Mouse (Mus musculus) hindbrain, embryonic 10.5 days (tissue): ENCODE results near the gene Satb2. TPM values are rescaled to one million over a fixed set of nuclear protein-coding genes. Genes with fewer than 3 reads are reported as not detected.

ENCODE experiments used
- DNase-seq: peaks from one replicate; pipeline ENCODE4 v3.0.0-alpha.2; 2017; ENCODE audit warnings: low spot score
- H3K27ac ChIP-seq: fragments of 300-500 bp; sonication (generic); 2 replicates; pipeline ENCODE4 v1.5.1; 2016; ENCODE audit warnings: mild to moderate bottlenecking, moderate library complexity
- H3K27me3 ChIP-seq: fragments of 300-500 bp; sonication (generic); 2 replicates; pipeline ENCODE4 v1.6.1; 2016; ENCODE audit warnings: mild to moderate bottlenecking; ENCODE audit not compliant: poor library complexity, insufficient read depth, severe bottlenecking
- H3K36me3 ChIP-seq: fragments of 300-500 bp; sonication (generic); 2 replicates; pipeline ENCODE4 v1.6.1; 2016; ENCODE audit warnings: mild to moderate bottlenecking, moderate library complexity
- H3K4me1 ChIP-seq: fragments of 300-500 bp; sonication (generic); replicated peaks from 2 replicates; pipeline ENCODE4 v1.6.1; 2016; ENCODE audit warnings: mild to moderate bottlenecking
- H3K4me3 ChIP-seq: fragments of 300-500 bp; sonication (generic); 2 replicates; pipeline ENCODE4 v1.5.1; 2016; ENCODE audit warnings: mild to moderate bottlenecking, moderate library complexity
- H3K9me3 ChIP-seq: fragments of 300-500 bp; sonication (generic); 2 replicates; pipeline ENCODE4 v1.6.1; 2016; ENCODE audit warnings: mild to moderate bottlenecking, moderate library complexity
- WGBS: fragments of 180-500 bp; shearing (Covaris S2); methylation state at CpG from one replicate; pipeline ENCODE4 v1.1.7; 2016; 5-methylcytosine and 5-hydroxymethylcytosine counted together
- polyA plus RNA-seq: library from polyadenylated mRNA; unstranded; fragments of >200 nt; fragmentation: Nextera tagmentation; extraction: Ambion mirVana; gene quantifications from 2 replicates; pipeline ENCODE4 v1.2.1, GENCODE M21; 2016

Gene Satb2
- polyA plus RNA-seq, 1 experiment from 2014 or later = 0.98 TPM

- no peak overlapping the region for H3K27ac ChIP-seq
- DNase-seq = no peak
- WGBS = 89% methylated on average over 8 of the region's 8 CpGs
- peaks cover 18% of the 10 kb centered on the region; the same call in 1 of the 2 replicates for H3K36me3 ChIP-seq
- H3K9me3 ChIP-seq = no peaks in the 10 kb centered on the region
- no peaks in the 10 kb centered on the region for H3K27me3 ChIP-seq
- no peak overlapping the region for H3K4me3 ChIP-seq
- peaks cover 7% of the 10 kb centered on the region; the same call in 1 of the 2 replicates for H3K4me1 ChIP-seq
Measured at GRCm38 (mm10) chr1:56897492-56898180, 80.8 kb downstream of the Satb2 start.

GRCm38 (mm10) chr1:56896670-56897069 is 81.8 kb downstream of the Satb2 start:
- peaks cover 18% of the 10 kb centered on the region; the same call in 1 of the 2 replicates for H3K36me3 ChIP-seq
- no peak overlapping the region for H3K4me3 ChIP-seq
- H3K4me1 ChIP-seq = peaks cover 7% of the 10 kb centered on the region; the same call in 1 of the 2 replicates
- DNase-seq = no peak
- no peaks in the 10 kb centered on the region for H3K27me3 ChIP-seq
- no peaks in the 10 kb centered on the region for H3K9me3 ChIP-seq
- 88% methylated on average over 3 of the region's 3 CpGs for WGBS
- no peak overlapping the region for H3K27ac ChIP-seq

- whole genome bisulfite sequencing = 85% methylated on average over 5 of the region's 5 CpGs
Measured at GRCm38 (mm10) chr1:56892766-56893165, 85.7 kb downstream of the Satb2 start.

GRCm38 (mm10) chr1:56888939-56889338 is 89.5 kb downstream of the Satb2 start:
- Histone ChIP-seq H3K27me3 (no peaks in the 10 kb centered on the region), H3K4me1 (no peaks in the 10 kb centered on the region), H3K9me3 (no peaks in the 10 kb centered on the region), H3K36me3 (peaks cover 6% of the 10 kb centered on the region; the same call in 1 of the 2 replicates), H3K4me3 (no peak overlapping the region), H3K27ac (no peak overlapping the region)
- DNase-seq = no peak
- 87% methylated on average over 1 of the region's 1 CpGs for WGBS

More at GRCm38 (mm10) chr1:56892766-56893165, 85.7 kb downstream of the Satb2 start:
- Histone ChIP-seq H3K27me3 (no peaks in the 10 kb centered on the region), H3K9me3 (no peaks in the 10 kb centered on the region), H3K4me1 (no peaks in the 10 kb centered on the region), H3K36me3 (peaks cover 15% of the 10 kb centered on the region; the same call in 1 of the 2 replicates), H3K27ac (no peak overlapping the region), H3K4me3 (no peak overlapping the region)
- no peak for DNase-seq

GRCm38 (mm10) chr1:56887524-56887923 is 90.9 kb downstream of the Satb2 start:
- peaks cover 6% of the 10 kb centered on the region; the same call in 1 of the 2 replicates for H3K36me3 ChIP-seq
- no peak overlapping the region for H3K4me3 ChIP-seq
- H3K27me3 ChIP-seq = no peaks in the 10 kb centered on the region
- H3K9me3 ChIP-seq = no peaks in the 10 kb centered on the region
- DNase-seq = no peak
- no peak overlapping the region for H3K27ac ChIP-seq
- no peaks in the 10 kb centered on the region for H3K4me1 ChIP-seq

GRCm38 (mm10) chr1:56871485-56871884 is 107.0 kb downstream of the Satb2 start:
- H3K27me3 ChIP-seq = no peaks in the 10 kb centered on the region
- DNase-seq = no peak
- WGBS = 92% methylated on average over 8 of the region's 8 CpGs
- H3K4me3 ChIP-seq = no peak overlapping the region
- H3K27ac ChIP-seq = no peak overlapping the region
- H3K9me3 ChIP-seq = no peaks in the 10 kb centered on the region
- H3K4me1 ChIP-seq = no peaks in the 10 kb centered on the region
- H3K36me3 ChIP-seq = peaks cover 14% of the 10 kb centered on the region

- H3K4me3 ChIP-seq = no peak overlapping the region
Measured at GRCm38 (mm10) chr1:56865246-56865645, 113.2 kb downstream of the Satb2 start.

GRCm38 (mm10) chr1:56862799-56863198 is 115.7 kb downstream of the Satb2 start:
- Histone ChIP-seq H3K4me3 (no peak overlapping the region), H3K4me1 (no peaks in the 10 kb centered on the region), H3K27me3 (no peaks in the 10 kb centered on the region), H3K36me3 (no peaks in the 10 kb centered on the region), H3K27ac (no peak overlapping the region), H3K9me3 (no peaks in the 10 kb centered on the region)
- DNase-seq = no peak
- 72% methylated on average over 4 of the region's 4 CpGs for WGBS

More at GRCm38 (mm10) chr1:56865246-56865645, 113.2 kb downstream of the Satb2 start:
- Histone ChIP-seq H3K27ac (no peak overlapping the region), H3K36me3 (peaks cover under 1% of the 10 kb centered on the region; the same call in 1 of the 2 replicates), H3K27me3 (no peaks in the 10 kb centered on the region), H3K9me3 (no peaks in the 10 kb centered on the region), H3K4me1 (no peaks in the 10 kb centered on the region)
- 78% methylated on average over 1 of the region's 1 CpGs for WGBS
- no peak for DNase-seq

GRCm38 (mm10) chr1:56857202-56857601 is 121.2 kb downstream of the Satb2 start:
- DNase-seq = no peak
- Histone ChIP-seq H3K27me3 (no peaks in the 10 kb centered on the region), H3K4me3 (no peak overlapping the region), H3K4me1 (no peaks in the 10 kb centered on the region), H3K36me3 (no peaks in the 10 kb centered on the region), H3K9me3 (no peaks in the 10 kb centered on the region), H3K27ac (no peak overlapping the region)
- 72% methylated on average over 8 of the region's 8 CpGs for WGBS

GRCm38 (mm10) chr1:56850446-56850845 is 128.0 kb downstream of the Satb2 start:
- WGBS = 97% methylated on average over 8 of the region's 8 CpGs
- no peaks in the 10 kb centered on the region for H3K9me3 ChIP-seq

GRCm38 (mm10) chr1:56846358-56846757 is 132.1 kb downstream of the Satb2 start:
- DNase-seq = no peak
- Histone ChIP-seq H3K9me3 (no peaks in the 10 kb centered on the region), H3K4me3 (no peak overlapping the region), H3K27me3 (no peaks in the 10 kb centered on the region), H3K27ac (no peak overlapping the region), H3K4me1 (peaks cover 8% of the 10 kb centered on the region), H3K36me3 (no peaks in the 10 kb centered on the region)
- 95% methylated on average over 9 of the region's 9 CpGs for WGBS

More at GRCm38 (mm10) chr1:56850446-56850845, 128.0 kb downstream of the Satb2 start:
- no peak for DNase-seq
- H3K27me3 ChIP-seq = no peaks in the 10 kb centered on the region
- H3K36me3 ChIP-seq = no peaks in the 10 kb centered on the region
- no peak overlapping the region for H3K4me3 ChIP-seq
- no peak overlapping the region for H3K27ac ChIP-seq
- H3K4me1 ChIP-seq = no peaks in the 10 kb centered on the region; the same call in 1 of the 2 replicates

- Histone ChIP-seq H3K4me3 (no peak overlapping the region), H3K36me3 (no peaks in the 10 kb centered on the region), H3K27ac (no peak overlapping the region), H3K4me1 (peaks cover 8% of the 10 kb centered on the region), H3K27me3 (no peaks in the 10 kb centered on the region), H3K9me3 (no peaks in the 10 kb centered on the region)
- 81% methylated on average over 8 of the region's 8 CpGs for WGBS
- DNase-seq = no peak
Measured at GRCm38 (mm10) chr1:56845523-56846118, 132.8 kb downstream of the Satb2 start.
